Mouse (Mus musculus) spleen, adult 2 months (tissue): ENCODE results near the gene Zp3.

Experiments used
- CTCF ChIP-seq: fragments of 200-500 bp; IDR thresholded peaks from 2 replicates; pipeline ENCODE4 v1.5.1; 2011; ENCODE audit warnings: mild to moderate bottlenecking, inconsistent platforms; ENCODE audit not compliant: insufficient read depth, insufficient read length, insufficient replicate concordance; ENCODE audit errors: extremely low read depth
- POLR2A ChIP-seq: fragments of 200-500 bp; IDR thresholded peaks from 2 replicates; pipeline ENCODE4 v1.6.1; 2011; ENCODE audit warnings: low read depth, low read length, inconsistent platforms

GRCm38 (mm10) chr5:135987248-135987647, 7.3 kb downstream of the Zp3 start:
- TF ChIP-seq CTCF = no peak
- no peak for TF ChIP-seq POLR2A
